23 mouse cellular contexts compared by ENCODE assay signal in genomic region chr7:79647233-79647632, GRCm38 (mm10). TPM values are rescaled to one million over a fixed set of nuclear protein-coding genes. Genes with fewer than 3 reads are reported as not detected.
DNase-seq lines count a peak whose midpoint lies in the region; ATAC-seq lines count a peak whose summit lies in the region.
"Had no signal": no experiment of that assay in that cellular context is flagged by ENCODE, and none has a peak within 500 bp of the region (broad histone marks: within the 10 kb centered on the region; RNA-seq: fewer than 3 reads in every experiment).

No protein-coding gene starts in this region.

- H3K9me3 ChIP-seq in heart, embryonic 15.5 days (replicated peaks): no peaks in the 10 kb centered on the region
- H3K9me3 ChIP-seq: intestine, embryonic 15.5 days; neural tube, embryonic 15.5 days had no signal

- 50% methylated on average over 3 of the region's 3 CpGs for WGBS in heart, embryonic 15.5 days

- peak; percentile 73; the same call in 1 of the 2 replicates for ATAC-seq in heart, embryonic 15.5 days (replicated peaks; ENCODE audit: insufficient number of reproducible peaks, insufficient read depth, low FRiP score, low read depth)
- no peak for ATAC-seq in activated CD4-positive, CD25-positive, alpha-beta regulatory T cell, adult 4 months
- ATAC-seq: intestine, embryonic 15.5 days; lung, postnatal 0 days had no signal

- no peak overlapping the region for H3K9ac ChIP-seq in heart, embryonic 15.5 days
- H3K9ac ChIP-seq: hindbrain, embryonic 14.5 days; intestine, embryonic 15.5 days; neural tube, embryonic 15.5 days had no signal

- no peak for DNase-seq in heart, adult 11 months
- peak; percentile 41 for DNase-seq in urinary bladder, postnatal 14 days (ENCODE audit: low spot score)
- no peak for DNase-seq in urinary bladder, postnatal 25 days (ENCODE audit: low spot score)
- peak; percentile 39 for DNase-seq in kidney, postnatal 10 days
- DNase-seq in frontal cortex, postnatal 36 days (ENCODE audit: low spot score in 2 of 2): no peak
- no peak for DNase-seq in lung, postnatal 14 days
- DNase-seq: cerebellum, adult 18-20 months; cerebellum, postnatal 25 days; gastrocnemius, adult 2 months; left cerebral cortex, postnatal 4 days; liver; midbrain, embryonic 14.5 days; thymus, adult 2 months had no signal

- H3K4me2 ChIP-seq in heart, embryonic 15.5 days: no peak overlapping the region
- H3K4me2 ChIP-seq: hindbrain, embryonic 14.5 days; intestine, embryonic 15.5 days; neural tube, embryonic 15.5 days had no signal

- H3K4me3 ChIP-seq in heart, embryonic 15.5 days: no peak overlapping the region
- H3K4me3 ChIP-seq: gastrocnemius, adult 2 months; heart, adult 2 months; intestine, embryonic 15.5 days; left cerebral cortex, adult 2 months; myocyte; neural tube, embryonic 15.5 days had no signal

- H3K36me3 ChIP-seq in heart, embryonic 15.5 days: no peaks in the 10 kb centered on the region
- H3K36me3 ChIP-seq: intestine, embryonic 15.5 days; neural tube, embryonic 15.5 days had no signal

- H3K27ac ChIP-seq in heart, embryonic 15.5 days: no peak overlapping the region
- H3K27ac ChIP-seq: gastrocnemius, adult 2 months; heart, adult 2 months; hindbrain, embryonic 14.5 days; intestine, embryonic 15.5 days; left cerebral cortex, adult 2 months; neural tube, embryonic 15.5 days had no signal

- H3K4me1 ChIP-seq in heart, embryonic 15.5 days (replicated peaks): peaks cover 13% of the 10 kb centered on the region
- H3K4me1 ChIP-seq: intestine, embryonic 15.5 days; neural tube, embryonic 15.5 days had no signal

- peaks cover 4% of the 10 kb centered on the region; the same call in 1 of the 2 replicates for H3K27me3 ChIP-seq in heart, embryonic 15.5 days
- H3K27me3 ChIP-seq: neural tube, embryonic 15.5 days had no signal

RNA-seq across cellular contexts. Expression of gene Ticrr, which starts 12.8 kb away (rescaled TPM):
- 4.3 and 7.0 TPM in 2 replicates for polyA plus RNA-seq in heart, embryonic 15.5 days (2015; fragmentation: Nextera tagmentation; extraction: Ambion mirVana)
- 1 to 10 TPM; 1.9 to 2.3 TPM for polyA plus RNA-seq in activated CD4-positive, CD25-positive, alpha-beta regulatory T cell, adult 4 months (2017; shearing (Covaris generic))
- polyA plus RNA-seq: heart, adult 2 months had no signal

RNA-seq across cellular contexts. Expression of gene Rhcg, which starts 29.8 kb away (rescaled TPM):
- 0.10 TPM in 1 of 2 replicates, not detected in the other for polyA plus RNA-seq in heart, embryonic 15.5 days (2015; fragmentation: Nextera tagmentation; extraction: Ambion mirVana)
- not detected for polyA plus RNA-seq in activated CD4-positive, CD25-positive, alpha-beta regulatory T cell, adult 4 months (2017; shearing (Covaris generic))
- polyA plus RNA-seq: heart, adult 2 months; intestine, embryonic 15.5 days; myocyte; urinary bladder, adult 2 months had no signal

Comparison
In these comparisons a context has a peak if more than half of its experiments do, and no peak if none do; other contexts are left out.
1. DNase-seq: peak in urinary bladder, postnatal 14 days (single experiment) and kidney, postnatal 10 days (single experiment); none in heart, adult 11 months (single experiment), urinary bladder, postnatal 25 days (single experiment), frontal cortex, postnatal 36 days (0 of 2) and lung, postnatal 14 days (single experiment).